Mouse (Mus musculus) thymus, postnatal 4 days (tissue): ENCODE measurements around the gene Nthl1.

Experiments
- DNase-seq: peaks from one replicate; pipeline ENCODE4 v3.0.0; 2021

Gene Nthl1

GRCm38 (mm10) chr17:24630072-24630471, 2.4 kb upstream of the Nthl1 start:
- DNase-seq = no peak

- DNase-seq = no peak
Measured at GRCm38 (mm10) chr17:24632813-24633449, 451 bp downstream of the Nthl1 start.

- no peak for DNase-seq
Measured at GRCm38 (mm10) chr17:24633831-24634230, 1.4 kb downstream of the Nthl1 start.

GRCm38 (mm10) chr17:24635024-24635423, 2.5 kb downstream of the Nthl1 start:
- DNase-seq = no peak

GRCm38 (mm10) chr17:24635694-24636093, 3.2 kb downstream of the Nthl1 start:
- no peak for DNase-seq

GRCm38 (mm10) chr17:24636781-24637481, 4.5 kb downstream of the Nthl1 start:
- DNase-seq = no peak

- DNase-seq = no peak
Measured at GRCm38 (mm10) chr17:24638214-24638613, 5.7 kb downstream of the Nthl1 start.

GRCm38 (mm10) chr17:24638840-24639239, 6.4 kb downstream of the Nthl1 start:
- DNase-seq = no peak

GRCm38 (mm10) chr17:24639571-24639988, 7.1 kb downstream of the Nthl1 start:
- DNase-seq = no peak

- no peak for DNase-seq
Measured at GRCm38 (mm10) chr17:24640119-24640518, 7.6 kb downstream of the Nthl1 start.

GRCm38 (mm10) chr17:24640581-24640980, 8.1 kb downstream of the Nthl1 start:
- no peak for DNase-seq

GRCm38 (mm10) chr17:24641944-24642343, 9.5 kb downstream of the Nthl1 start:
- DNase-seq = no peak

GRCm38 (mm10) chr17:24642791-24643343, 10.4 kb downstream of the Nthl1 start:
- DNase-seq = no peak

- no peak for DNase-seq
Measured at GRCm38 (mm10) chr17:24644030-24644715, 11.7 kb downstream of the Nthl1 start.

GRCm38 (mm10) chr17:24644875-24645721, 12.6 kb downstream of the Nthl1 start:
- DNase-seq = no peak

GRCm38 (mm10) chr17:24645916-24646315, 13.4 kb downstream of the Nthl1 start:
- no peak for DNase-seq

- DNase-seq = no peak
Measured at GRCm38 (mm10) chr17:24646381-24646780, 13.9 kb downstream of the Nthl1 start.

GRCm38 (mm10) chr17:24647493-24647892, 15.0 kb downstream of the Nthl1 start:
- DNase-seq = no peak

- no peak for DNase-seq
Measured at GRCm38 (mm10) chr17:24648731-24649377, 16.4 kb downstream of the Nthl1 start.

- DNase-seq = peak; percentile 52
Measured at GRCm38 (mm10) chr17:24649581-24650069, 17.1 kb downstream of the Nthl1 start.

- peak; percentile 64 for DNase-seq
Measured at GRCm38 (mm10) chr17:24650070-24650616, 17.7 kb downstream of the Nthl1 start, which contains the start of gene Slc9a3r2. Gene Slc9a3r2 (minus strand): TSS chr17:24650327.

- DNase-seq = no peak
Measured at GRCm38 (mm10) chr17:24650766-24651165, 18.3 kb downstream of the Nthl1 start.
